Mouse (Mus musculus) kidney, embryonic 14.5 days (tissue): ENCODE results near the gene Reps1. TPM values are rescaled to one million over a fixed set of nuclear protein-coding genes. Genes with fewer than 3 reads are reported as not detected.
A peak's percentile ranks its signal among the peaks of the same experiment; 100 is the strongest.

Experiments used
- ATAC-seq: fragments of 200-750 bp; cut with Nextera tagmentation; 2 replicates; pipeline ENCODE4 v1.8.0; 2017; ENCODE audit warnings: moderate number of reproducible peaks, mild to moderate bottlenecking, moderate TSS enrichment, moderate library complexity; ENCODE audit not compliant: low FRiP score, low TSS enrichment
- H3K27ac ChIP-seq: fragments of 300-500 bp; sonication (generic); 2 replicates; pipeline ENCODE4 v1.5.1; 2014; ENCODE audit warnings: low read depth, mild to moderate bottlenecking, low read length, moderate library complexity, mixed read lengths
- H3K27me3 ChIP-seq: fragments of 300-500 bp; sonication (generic); 2 replicates; pipeline ENCODE4 v1.6.1; 2014; ENCODE audit warnings: mild to moderate bottlenecking, low read length; ENCODE audit not compliant: control insufficient read depth, insufficient read depth
- H3K36me3 ChIP-seq: fragments of 300-500 bp; sonication (generic); 2 replicates; pipeline ENCODE4 v1.6.1; 2014; ENCODE audit warnings: low read length, mixed read lengths; ENCODE audit not compliant: control insufficient read depth, insufficient read depth
- H3K4me1 ChIP-seq: fragments of 300-500 bp; sonication (generic); 2 replicates; pipeline ENCODE4 v1.6.1; 2014; ENCODE audit warnings: low read length, mixed read lengths; ENCODE audit not compliant: control insufficient read depth, insufficient read depth
- H3K4me2 ChIP-seq: fragments of 300-500 bp; sonication (generic); replicated peaks from 2 replicates; pipeline ENCODE4 v1.6.1; 2014; ENCODE audit warnings: low read depth, mild to moderate bottlenecking, low read length
- H3K4me3 ChIP-seq: fragments of 300-500 bp; sonication (generic); 2 replicates; pipeline ENCODE4 v1.5.1; 2014; ENCODE audit warnings: mild to moderate bottlenecking, low read length
- H3K9ac ChIP-seq: fragments of 300-500 bp; sonication (generic); 2 replicates; pipeline ENCODE4 v1.6.1; 2014; ENCODE audit warnings: low read depth, mild to moderate bottlenecking, low read length, moderate library complexity
- H3K9me3 ChIP-seq: fragments of 300-500 bp; sonication (generic); 2 replicates; pipeline ENCODE4 v1.6.1; 2016; ENCODE audit warnings: low read length; ENCODE audit not compliant: control insufficient read depth
- WGBS: fragments of 180-500 bp; shearing (Covaris S2); extraction: QIAGEN DNeasy Blood & Tissue Kit; methylation state at CpG from one replicate; pipeline ENCODE4 v1.1.7; 2014; 5-methylcytosine and 5-hydroxymethylcytosine counted together
- polyA plus RNA-seq: library from polyadenylated mRNA; unstranded; fragments of >200 nt; fragmentation: Nextera tagmentation; extraction: Ambion mirVana; gene quantifications from 2 replicates; pipeline ENCODE4 v1.2.1, GENCODE M21; 2014

Reps1 gene
- 20.3 and 23.0 TPM in 2 replicates for polyA plus RNA-seq

DNA sequence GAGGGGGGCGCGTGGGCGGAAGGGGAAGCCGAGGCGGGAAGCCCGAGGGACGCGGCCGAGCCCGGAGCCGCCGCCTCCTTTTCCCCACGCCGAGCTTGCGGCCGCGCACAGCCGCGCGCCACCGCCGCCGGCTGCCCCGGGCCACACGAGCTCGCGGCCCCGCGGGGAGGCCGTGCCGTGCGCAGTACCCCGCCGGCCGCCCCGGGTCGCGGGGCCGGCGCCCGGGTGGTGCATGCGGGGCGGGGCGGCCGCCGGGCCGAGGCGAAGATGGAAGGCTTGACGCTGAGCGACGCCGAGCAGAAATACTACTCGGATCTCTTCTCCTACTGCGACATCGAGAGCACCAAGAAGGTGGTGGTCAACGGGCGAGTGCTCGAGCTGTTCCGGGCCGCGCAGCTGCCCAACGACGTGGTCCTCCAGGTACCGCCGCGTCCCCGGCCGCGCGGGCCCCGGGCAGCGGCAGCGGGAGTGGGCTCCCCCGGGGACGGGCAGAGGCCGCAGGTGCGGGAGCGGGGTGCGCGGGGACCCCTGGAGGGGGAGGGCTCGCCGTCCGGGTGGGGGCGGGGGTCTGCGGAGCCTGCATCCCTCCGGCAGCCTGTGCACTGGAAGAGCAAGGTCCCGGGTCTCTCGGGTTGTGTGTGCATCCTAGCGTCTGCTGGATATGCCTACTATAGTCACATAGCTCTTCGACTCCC is at the start of gene Reps1:
Gene Reps1 (plus strand): TSS at position 166 of the 695 bp plus-strand sequence.
- under 1% methylated on average over 82 of the region's 90 CpGs for WGBS
- no peaks in the 10 kb centered on the region for H3K9me3 ChIP-seq
- peak within 1 kb of the TSS; percentile 92 for H3K9ac ChIP-seq
- H3K27me3 ChIP-seq = no peaks in the 10 kb centered on the region
- peak within 1 kb of the TSS; percentile 92 for H3K27ac ChIP-seq
- H3K4me3 ChIP-seq = peak within 1 kb of the TSS; percentile 84
- H3K36me3 ChIP-seq = no peaks in the 10 kb centered on the region
- H3K4me1 ChIP-seq = peaks cover 18% of the 10 kb centered on the region
- ATAC-seq = peak; percentile 85
- H3K4me2 ChIP-seq = peak within 1 kb of the TSS; percentile 70

DNA sequence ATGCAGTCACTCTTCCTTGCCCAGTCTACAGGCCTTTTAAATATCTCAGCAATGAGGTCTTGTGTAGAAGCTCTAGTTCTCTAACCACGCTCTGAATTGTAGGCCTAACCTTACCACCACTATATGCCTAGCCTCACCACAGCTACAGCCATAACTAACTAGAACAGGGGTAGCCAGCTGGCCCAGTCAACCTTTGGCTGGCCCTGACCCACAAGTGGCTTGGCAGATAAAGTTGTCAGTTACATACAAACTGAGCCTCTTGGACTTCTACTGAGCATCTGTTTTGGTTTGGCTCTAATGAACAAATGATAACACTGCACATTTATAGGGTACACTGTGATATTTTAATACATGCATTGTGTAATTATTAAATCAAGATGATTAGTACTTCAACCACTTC is 48.9 kb upstream of the Reps1 start:
- H3K9ac ChIP-seq = no peak overlapping the region
- 91% methylated on average over 1 of the region's 1 CpGs for WGBS
- no peak overlapping the region for H3K4me3 ChIP-seq
- no peak overlapping the region for H3K4me2 ChIP-seq
- H3K27ac ChIP-seq = no peak overlapping the region
- H3K27me3 ChIP-seq = no peaks in the 10 kb centered on the region
- no peaks in the 10 kb centered on the region for H3K36me3 ChIP-seq
- ATAC-seq = no peak
- no peaks in the 10 kb centered on the region for H3K4me1 ChIP-seq
- H3K9me3 ChIP-seq = no peaks in the 10 kb centered on the region

DNA sequence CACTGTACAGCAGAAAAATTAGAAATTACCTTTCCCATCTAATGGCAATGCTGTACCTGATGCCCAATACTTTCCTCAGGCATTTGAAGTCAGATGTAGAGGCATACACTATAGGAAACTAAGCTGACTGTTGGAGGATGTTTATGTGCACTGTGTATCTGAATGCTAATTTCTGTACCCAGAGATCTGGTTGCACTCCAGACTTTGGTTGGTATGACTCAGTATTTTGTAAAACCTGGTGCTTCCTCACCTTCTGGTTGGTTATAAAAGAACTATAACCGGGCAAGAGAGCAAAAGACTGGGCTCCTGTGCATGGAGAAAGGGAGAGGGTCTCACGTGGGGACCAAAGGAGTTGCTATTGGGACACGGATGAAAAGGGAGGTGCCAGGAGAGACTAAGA is 48.4 kb upstream of the Reps1 start:
- ATAC-seq = no peak
- WGBS = 90% methylated on average over 3 of the region's 3 CpGs
- H3K9ac ChIP-seq = no peak overlapping the region
- no peak overlapping the region for H3K4me2 ChIP-seq
- no peaks in the 10 kb centered on the region for H3K9me3 ChIP-seq
- H3K36me3 ChIP-seq = no peaks in the 10 kb centered on the region
- H3K4me3 ChIP-seq = no peak overlapping the region
- no peaks in the 10 kb centered on the region for H3K27me3 ChIP-seq
- no peak overlapping the region for H3K27ac ChIP-seq
- no peaks in the 10 kb centered on the region for H3K4me1 ChIP-seq

DNA sequence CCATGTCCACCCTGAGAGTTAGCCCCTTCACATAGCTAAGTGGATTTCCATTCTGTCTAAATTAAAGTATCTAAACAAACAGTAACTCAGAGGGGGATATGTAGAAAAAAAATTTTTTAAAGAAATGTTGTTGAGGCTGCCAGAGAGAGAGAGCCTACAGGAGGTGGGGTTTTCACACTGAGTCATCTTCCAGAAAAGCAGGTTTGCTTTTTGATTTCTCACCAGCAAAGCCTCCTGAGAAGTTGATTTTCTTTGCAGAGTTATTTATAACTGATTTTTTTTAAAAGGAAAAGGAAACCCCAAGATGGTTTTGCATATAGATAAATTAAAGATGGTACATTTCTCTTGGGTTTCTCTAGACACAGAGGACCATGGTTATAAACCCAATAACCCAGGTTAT is 47.5 kb upstream of the Reps1 start:
- Histone ChIP-seq H3K4me1 (no peaks in the 10 kb centered on the region), H3K4me2 (no peak overlapping the region)
- ATAC-seq = no peak

DNA sequence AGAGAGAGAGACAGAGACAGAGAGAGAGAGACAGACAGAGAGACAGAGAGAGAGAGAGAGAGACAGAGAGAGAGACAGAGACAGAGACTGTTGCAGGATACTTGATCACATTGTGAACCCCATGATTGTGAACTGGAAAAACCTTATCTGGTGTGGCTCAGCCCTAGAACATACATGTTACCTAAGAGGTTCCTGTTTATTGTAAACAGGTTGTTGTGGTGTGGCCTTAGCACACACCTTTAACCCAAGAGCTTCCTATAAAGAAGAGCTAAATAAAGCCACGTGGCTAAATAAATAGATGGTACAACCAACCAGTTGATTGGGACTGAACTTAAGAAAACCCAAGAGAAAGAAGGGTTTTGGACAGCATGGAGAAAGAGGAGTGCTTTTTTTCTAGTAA is 45.9 kb upstream of the Reps1 start:
- Histone ChIP-seq H3K36me3 (peaks cover 5% of the 10 kb centered on the region; the same call in 1 of the 2 replicates), H3K4me3 (no peak overlapping the region)

More for the DNA sequence above, 47.5 kb upstream of the Reps1 start:
- no peak overlapping the region for H3K4me3 ChIP-seq
- H3K36me3 ChIP-seq = no peaks in the 10 kb centered on the region; the same call in 1 of the 2 replicates
- no peaks in the 10 kb centered on the region for H3K9me3 ChIP-seq
- H3K27ac ChIP-seq = no peak overlapping the region
- no peak overlapping the region for H3K9ac ChIP-seq
- H3K27me3 ChIP-seq = no peaks in the 10 kb centered on the region

DNA sequence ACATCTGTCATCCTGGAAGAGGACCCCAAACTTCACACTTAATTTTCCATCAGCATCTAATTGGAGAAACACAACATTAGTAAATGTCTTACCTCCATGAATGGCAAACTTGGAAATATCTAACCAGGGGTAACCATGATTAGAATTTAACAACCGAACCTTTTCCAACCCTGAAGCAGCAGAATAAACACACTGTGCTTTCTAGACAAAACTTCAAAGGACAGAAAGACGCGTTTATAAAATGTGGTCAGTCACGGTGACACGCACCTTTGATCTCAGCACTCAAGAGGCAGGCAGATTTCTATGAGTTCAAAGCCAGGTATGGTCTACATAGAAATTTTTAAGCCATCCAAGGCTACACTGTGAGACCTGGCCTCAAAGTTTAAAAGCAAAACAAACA is 43.9 kb upstream of the Reps1 start:
- Histone ChIP-seq H3K27me3 (no peaks in the 10 kb centered on the region), H3K9me3 (no peaks in the 10 kb centered on the region), H3K4me2 (no peak overlapping the region), H3K4me1 (no peaks in the 10 kb centered on the region), H3K4me3 (no peak overlapping the region), H3K9ac (no peak overlapping the region), H3K27ac (no peak overlapping the region), H3K36me3 (peaks cover 8% of the 10 kb centered on the region; the same call in 1 of the 2 replicates)
- WGBS = 73% methylated on average over 5 of the region's 5 CpGs
- no peak for ATAC-seq

More for the DNA sequence above, 45.9 kb upstream of the Reps1 start:
- no peak for ATAC-seq
- Histone ChIP-seq H3K27me3 (no peaks in the 10 kb centered on the region), H3K9ac (no peak overlapping the region), H3K27ac (no peak overlapping the region), H3K9me3 (no peaks in the 10 kb centered on the region), H3K4me1 (no peaks in the 10 kb centered on the region), H3K4me2 (no peak overlapping the region)
- WGBS = 88% methylated on average over 1 of the region's 1 CpGs

DNA sequence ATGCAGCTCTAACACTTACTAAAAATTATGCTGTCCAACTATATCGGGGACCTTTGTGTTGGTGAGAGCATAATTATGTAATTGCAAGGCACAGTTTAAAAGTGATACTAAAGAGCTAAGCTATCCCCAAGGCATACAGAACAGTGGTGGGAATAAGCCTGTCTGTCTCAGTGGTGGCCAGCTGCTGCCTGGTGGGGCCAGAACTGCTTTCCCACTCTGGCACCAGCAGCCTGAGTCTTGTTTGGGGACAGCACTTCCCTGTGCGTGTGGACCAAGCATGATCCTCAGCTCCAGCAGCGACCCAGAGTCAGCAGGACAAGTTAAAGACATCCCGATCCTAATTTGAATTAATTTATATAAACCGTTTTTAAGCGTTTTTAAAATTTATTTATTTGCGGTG is 35.2 kb upstream of the Reps1 start:
- Histone ChIP-seq H3K27me3 (no peaks in the 10 kb centered on the region), H3K36me3 (peaks cover 15% of the 10 kb centered on the region; the same call in 1 of the 2 replicates), H3K27ac (no peak overlapping the region), H3K9ac (no peak overlapping the region), H3K4me2 (no peak overlapping the region), H3K4me1 (no peaks in the 10 kb centered on the region), H3K9me3 (no peaks in the 10 kb centered on the region), H3K4me3 (no peak overlapping the region)
- 92% methylated on average over 7 of the region's 7 CpGs for WGBS
- no peak for ATAC-seq

DNA sequence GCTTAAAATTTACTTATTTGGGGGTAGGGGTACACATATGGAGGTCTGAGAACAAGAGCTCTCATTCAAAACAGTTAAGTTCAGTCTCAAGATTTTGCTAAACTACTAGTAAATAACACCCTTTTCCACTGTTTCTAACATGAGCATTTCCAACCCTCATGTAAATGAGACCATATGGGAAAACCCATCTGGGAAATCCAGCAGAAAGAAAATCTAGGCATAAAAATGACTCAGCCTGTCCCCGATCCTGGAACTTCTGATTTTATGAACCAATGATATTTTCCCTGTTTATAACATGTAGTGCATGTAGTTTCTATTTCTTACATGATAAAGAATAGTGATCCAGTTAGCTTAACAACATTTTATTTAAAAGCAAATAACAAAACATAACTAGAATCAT is 34.8 kb upstream of the Reps1 start:
- H3K27me3 ChIP-seq = no peaks in the 10 kb centered on the region
- WGBS = 84% methylated on average over 1 of the region's 1 CpGs
- peaks cover 15% of the 10 kb centered on the region; the same call in 1 of the 2 replicates for H3K36me3 ChIP-seq
- no peaks in the 10 kb centered on the region for H3K4me1 ChIP-seq
- H3K4me2 ChIP-seq = no peak overlapping the region
- no peak overlapping the region for H3K9ac ChIP-seq
- H3K27ac ChIP-seq = no peak overlapping the region
- no peak for ATAC-seq
- H3K9me3 ChIP-seq = no peaks in the 10 kb centered on the region
- H3K4me3 ChIP-seq = no peak overlapping the region

DNA sequence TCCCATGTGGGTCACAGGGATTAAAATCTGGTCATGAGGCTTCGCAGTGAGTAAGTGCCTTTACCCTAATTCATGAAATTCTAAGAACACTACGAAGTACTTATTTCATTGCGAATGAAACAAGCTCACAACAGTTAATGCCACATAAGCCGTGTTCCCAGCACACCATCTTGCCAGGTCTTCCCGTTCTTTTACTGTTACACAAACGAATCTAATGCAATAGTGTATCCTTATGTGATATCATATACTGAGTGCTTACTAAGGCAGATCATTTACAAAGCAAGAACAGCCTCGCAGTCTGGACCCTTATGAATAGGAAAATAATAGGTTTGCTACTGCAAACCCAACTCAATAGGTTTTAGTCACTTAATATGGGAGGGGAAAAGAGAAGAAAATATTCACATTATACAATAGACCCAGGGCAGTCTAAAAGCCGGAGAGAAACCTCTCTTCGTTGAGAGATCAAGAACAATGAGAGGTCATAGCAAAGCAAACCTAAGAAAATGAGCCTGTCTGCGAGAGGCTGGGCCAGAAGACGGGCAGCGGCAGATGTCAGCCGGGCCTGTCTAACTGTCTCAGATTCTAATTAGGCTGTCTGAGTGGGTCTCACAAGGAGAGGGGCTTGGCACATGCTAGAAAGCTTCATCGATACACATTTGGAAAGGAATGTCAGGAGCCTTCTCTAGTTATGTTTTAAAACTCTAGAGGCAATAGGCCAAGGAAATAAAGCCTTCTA is 33.9 kb upstream of the Reps1 start:
- WGBS = 40% methylated on average over 14 of the region's 14 CpGs
- peak; percentile 7; the same call in 1 of the 2 replicates for ATAC-seq
- H3K4me2 ChIP-seq = peak overlapping the region; percentile 64
- peak overlapping the region; percentile 76 for H3K4me3 ChIP-seq
- H3K4me1 ChIP-seq = no peaks in the 10 kb centered on the region
- no peaks in the 10 kb centered on the region for H3K27me3 ChIP-seq
- peak overlapping the region; percentile 80; the same call in 1 of the 2 replicates for H3K9ac ChIP-seq
- 0 out of 2 replicates have a peak overlapping the region, but pooled peaks have one; percentile 15 for H3K27ac ChIP-seq
- H3K9me3 ChIP-seq = no peaks in the 10 kb centered on the region
- H3K36me3 ChIP-seq = peaks cover 12% of the 10 kb centered on the region; the same call in 1 of the 2 replicates
